Mouse (Mus musculus) erythroblast, embryonic 14.5 days (primary cell): Measurements from ENCODE around the gene Lrit3. TPM values are rescaled to one million over a fixed set of nuclear protein-coding genes. Genes with fewer than 3 reads are reported as not detected.
"Not testable (repeated sequence)": the region's sequence is repeated elsewhere in the genome, so short reads cannot be mapped to it uniquely, and the experiment has no call there.

Source experiments
- H3K27me3 ChIP-seq: 2 replicates; pipeline ENCODE4 v1.6.1; 2012; ENCODE audit warnings: inconsistent platforms; ENCODE audit not compliant: control insufficient read depth
- H3K36me3 ChIP-seq: 2 replicates; pipeline ENCODE4 v1.6.1; 2012; ENCODE audit warnings: mild to moderate bottlenecking, inconsistent platforms; ENCODE audit not compliant: control insufficient read depth
- H3K4me1 ChIP-seq: 2 replicates; pipeline ENCODE4 v1.6.1; 2012; ENCODE audit warnings: inconsistent platforms; ENCODE audit not compliant: control insufficient read depth
- H3K4me3 ChIP-seq: replicated peaks from 2 replicates; pipeline ENCODE3; 2012; ENCODE audit warnings: moderate library complexity, mild to moderate bottlenecking, inconsistent platforms
- H3K9me3 ChIP-seq: 2 replicates; pipeline ENCODE4 v1.6.1; 2012; ENCODE audit warnings: low read length, inconsistent platforms, mixed read lengths; ENCODE audit not compliant: control insufficient read depth
- GATA1 ChIP-seq: IDR thresholded peaks from 2 replicates; pipeline ENCODE4 v1.6.1; 2012; ENCODE audit warnings: low read length, inconsistent platforms, mixed read lengths
- TAL1 ChIP-seq: IDR thresholded peaks from 3 replicates; pipeline ENCODE4 v1.6.1; 2012; ENCODE audit warnings: low read length, inconsistent platforms, mixed read lengths
- polyA plus RNA-seq: library from polyadenylated mRNA; stranded (reverse); fragments of >175 nt; gene quantifications from 2 replicates; pipeline ENCODE4 v1.2.3, GENCODE M21; 2012

Lrit3 gene
- polyA plus RNA-seq, 1 experiment: not detected

GRCm38 (mm10) chr3:129793801-129794200 lies 10.0 kb downstream of the Lrit3 start:
- H3K9me3 ChIP-seq: no peaks in the 10 kb centered on the region
- H3K27me3 ChIP-seq: no peaks in the 10 kb centered on the region
- TF ChIP-seq GATA1 (no peak), TAL1 (no peak)
- no peaks in the 10 kb centered on the region for H3K4me1 ChIP-seq
- H3K4me3 ChIP-seq: no peak overlapping the region
- H3K36me3 ChIP-seq: no peaks in the 10 kb centered on the region

GRCm38 (mm10) chr3:129782746-129783145 lies 21.1 kb downstream of the Lrit3 start:
- TF ChIP-seq TAL1 (no peak), GATA1 (no peak)
- Histone ChIP-seq H3K27me3 (no peaks in the 10 kb centered on the region), H3K4me3 (no peak overlapping the region), H3K36me3 (no peaks in the 10 kb centered on the region), H3K4me1 (no peaks in the 10 kb centered on the region), H3K9me3 (peaks cover 12% of the 10 kb centered on the region)

- Histone ChIP-seq H3K4me3 (no peak overlapping the region), H3K9me3 (peaks cover 12% of the 10 kb centered on the region), H3K4me1 (no peaks in the 10 kb centered on the region), H3K36me3 (no peaks in the 10 kb centered on the region), H3K27me3 (no peaks in the 10 kb centered on the region)
- TF ChIP-seq TAL1: no peak
Measured at GRCm38 (mm10) chr3:129781435-129781834, 22.4 kb downstream of the Lrit3 start.

GRCm38 (mm10) chr3:129771210-129771609 lies 32.6 kb downstream of the Lrit3 start:
- Histone ChIP-seq H3K4me3 (no peak overlapping the region), H3K27me3 (no peaks in the 10 kb centered on the region), H3K9me3 (no peaks in the 10 kb centered on the region; the same call in 1 of the 2 replicates), H3K36me3 (no peaks in the 10 kb centered on the region), H3K4me1 (no peaks in the 10 kb centered on the region)
- no peak for TF ChIP-seq GATA1
- TF ChIP-seq TAL1: no peak

GRCm38 (mm10) chr3:129766971-129767794 lies 36.6 kb downstream of the Lrit3 start:
- TF ChIP-seq GATA1 (no peak), TAL1 (no peak)
- Histone ChIP-seq H3K9me3 (no peaks in the 10 kb centered on the region; the same call in 1 of the 2 replicates), H3K4me3 (no peak overlapping the region), H3K36me3 (no peaks in the 10 kb centered on the region), H3K4me1 (no peaks in the 10 kb centered on the region), H3K27me3 (no peaks in the 10 kb centered on the region)

GRCm38 (mm10) chr3:129766106-129766505 lies 37.7 kb downstream of the Lrit3 start:
- Histone ChIP-seq H3K9me3 (no peaks in the 10 kb centered on the region; the same call in 1 of the 2 replicates), H3K36me3 (no peaks in the 10 kb centered on the region), H3K4me3 (no peak overlapping the region), H3K4me1 (no peaks in the 10 kb centered on the region), H3K27me3 (no peaks in the 10 kb centered on the region)
- TF ChIP-seq TAL1 (no peak), GATA1 (no peak)

GRCm38 (mm10) chr3:129757599-129757998 lies 46.2 kb downstream of the Lrit3 start:
- H3K4me3 ChIP-seq, H3K9me3 ChIP-seq, H3K36me3 ChIP-seq, H3K27me3 ChIP-seq, H3K4me1 ChIP-seq: not testable (repeated sequence)

GRCm38 (mm10) chr3:129754650-129755604 lies 48.9 kb downstream of the Lrit3 start, which contains the start of gene Egf:
TSS of gene Egf (minus strand) at chr3:129755316.
- Histone ChIP-seq H3K4me3 (no peak within 1 kb of the TSS), H3K4me1 (no peaks in the 10 kb centered on the region), H3K36me3 (no peaks in the 10 kb centered on the region), H3K27me3 (peaks cover 4% of the 10 kb centered on the region), H3K9me3 (no peaks in the 10 kb centered on the region)
- TF ChIP-seq GATA1 (no peak), TAL1 (no peak)

- H3K4me3 ChIP-seq: no peak overlapping the region
- no peaks in the 10 kb centered on the region for H3K27me3 ChIP-seq
- TF ChIP-seq TAL1: no peak
- no peak for TF ChIP-seq GATA1
Measured at GRCm38 (mm10) chr3:129744803-129745202, 59.0 kb downstream of the Lrit3 start.

More at GRCm38 (mm10) chr3:129744803-129745202, 59.0 kb downstream of the Lrit3 start:
- Histone ChIP-seq H3K36me3 (no peaks in the 10 kb centered on the region), H3K4me1 (no peaks in the 10 kb centered on the region), H3K9me3 (no peaks in the 10 kb centered on the region)
